Mouse (Mus musculus) heart, embryonic 15.5 days (tissue): ENCODE measurements around the gene Fndc3b. TPM values are rescaled to one million over a fixed set of nuclear protein-coding genes. Genes with fewer than 3 reads are reported as not detected.
A peak's percentile ranks its signal among the peaks of the same experiment; 100 is the strongest.
"Not testable (repeated sequence)": the region's sequence is repeated elsewhere in the genome, so short reads cannot be mapped to it uniquely, and the experiment has no call there.

Source experiments
- ATAC-seq: fragments of 200-750 bp; cut with Nextera tagmentation; replicated peaks from 2 replicates; pipeline ENCODE4 v1.8.0; 2017; ENCODE audit warnings: low read depth, moderate TSS enrichment; ENCODE audit not compliant: insufficient number of reproducible peaks, insufficient read depth, low FRiP score
- H3K27ac ChIP-seq: fragments of 300-500 bp; sonication (generic); 2 replicates; pipeline ENCODE4 v1.5.1; 2015; ENCODE audit warnings: mild to moderate bottlenecking, inconsistent platforms
- H3K27me3 ChIP-seq: fragments of 300-500 bp; sonication (generic); 2 replicates; pipeline ENCODE4 v1.6.1; 2015; ENCODE audit warnings: inconsistent platforms
- H3K36me3 ChIP-seq: fragments of 300-500 bp; sonication (generic); 2 replicates; pipeline ENCODE4 v1.6.1; 2015; ENCODE audit warnings: mild to moderate bottlenecking, inconsistent platforms
- H3K4me1 ChIP-seq: fragments of 300-500 bp; sonication (generic); replicated peaks from 2 replicates; pipeline ENCODE4 v1.6.1; 2015; ENCODE audit warnings: inconsistent platforms
- H3K4me2 ChIP-seq: fragments of 300-500 bp; sonication (generic); 2 replicates; pipeline ENCODE4 v1.6.1; 2015; ENCODE audit warnings: inconsistent platforms, mild to moderate bottlenecking, moderate library complexity
- H3K4me3 ChIP-seq: fragments of 300-500 bp; sonication (generic); 2 replicates; pipeline ENCODE4 v1.5.1; 2015; ENCODE audit warnings: mild to moderate bottlenecking, inconsistent platforms
- H3K9ac ChIP-seq: fragments of 300-500 bp; sonication (generic); 2 replicates; pipeline ENCODE4 v1.6.1; 2015; ENCODE audit warnings: mild to moderate bottlenecking, inconsistent platforms
- H3K9me3 ChIP-seq: fragments of 300-500 bp; sonication (generic); replicated peaks from 2 replicates; pipeline ENCODE4 v1.6.1; 2016; ENCODE audit warnings: inconsistent platforms
- WGBS: fragments of 180-500 bp; shearing (Covaris S2); methylation state at CpG from one replicate; pipeline ENCODE4 v1.1.7; 2015; ENCODE audit warnings: mixed read lengths; 5-methylcytosine and 5-hydroxymethylcytosine counted together
- polyA plus RNA-seq: library from polyadenylated mRNA; unstranded; fragments of >200 nt; fragmentation: Nextera tagmentation; extraction: Ambion mirVana; gene quantifications from 2 replicates; pipeline ENCODE4 v1.2.1, GENCODE M21; 2015

The Fndc3b gene
- polyA plus RNA-seq, 1 experiment from 2014 or later, result 24.0 TPM

DNA sequence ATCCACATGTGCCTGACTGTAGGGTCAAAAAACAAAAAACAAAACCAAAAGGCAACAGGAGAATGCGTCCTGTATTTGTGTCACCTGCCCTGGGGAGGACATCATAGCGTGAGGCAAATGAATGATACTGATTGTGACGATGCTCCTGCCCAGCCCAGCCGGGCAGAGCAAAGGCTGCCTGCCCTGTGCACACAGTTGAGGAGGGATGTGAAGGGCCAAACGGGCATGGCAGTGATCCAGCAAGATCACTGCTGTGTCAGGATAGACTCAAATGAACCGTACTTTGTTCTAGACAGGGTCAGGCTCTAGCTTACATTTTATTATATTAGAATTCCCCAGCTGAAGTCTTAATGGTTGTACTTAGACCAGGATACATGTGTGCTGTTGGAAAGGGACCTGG, 219.3 kb downstream of the Fndc3b start:
- H3K4me2 ChIP-seq, result peak overlapping the region; percentile 15; the same call in 1 of the 2 replicates
- no peaks in the 10 kb centered on the region for H3K27me3 ChIP-seq
- H3K9ac ChIP-seq, result no peak overlapping the region
- peak overlapping the region; percentile 82 for H3K27ac ChIP-seq
- H3K4me1 ChIP-seq, result peaks cover 48% of the 10 kb centered on the region
- no peaks in the 10 kb centered on the region for H3K9me3 ChIP-seq
- no peak; the same call in 1 of the 2 replicates for ATAC-seq
- peaks cover 25% of the 10 kb centered on the region; the same call in 1 of the 2 replicates for H3K36me3 ChIP-seq
- WGBS, result 50% methylated on average over 6 of the region's 6 CpGs
- no peak overlapping the region for H3K4me3 ChIP-seq

- Histone ChIP-seq H3K9ac (no peak overlapping the region), H3K27ac (peak overlapping the region; percentile 82), H3K9me3 (no peaks in the 10 kb centered on the region), H3K4me1 (peaks cover 48% of the 10 kb centered on the region), H3K27me3 (no peaks in the 10 kb centered on the region), H3K36me3 (peaks cover 24% of the 10 kb centered on the region; the same call in 1 of the 2 replicates), H3K4me3 (no peak overlapping the region), H3K4me2 (peak overlapping the region; percentile 15; the same call in 1 of the 2 replicates)
- WGBS, result 54% methylated on average over 8 of the region's 8 CpGs
- ATAC-seq, result peak; percentile 78
Measured at GRCm38 (mm10) chr3:27491367-27491766, 219.7 kb downstream of the Fndc3b start.

GRCm38 (mm10) chr3:27490891-27491290, 220.2 kb downstream of the Fndc3b start:
- ATAC-seq, result no peak
- no peak overlapping the region for H3K4me3 ChIP-seq
- 57% methylated on average over 9 of the region's 9 CpGs for WGBS
- H3K4me1 ChIP-seq, result peaks cover 48% of the 10 kb centered on the region
- H3K27ac ChIP-seq, result peak overlapping the region; percentile 82
- H3K9ac ChIP-seq, result peak overlapping the region; percentile 9; the same call in 1 of the 2 replicates
- H3K27me3 ChIP-seq, result no peaks in the 10 kb centered on the region
- peak overlapping the region; percentile 15; the same call in 1 of the 2 replicates for H3K4me2 ChIP-seq
- H3K36me3 ChIP-seq, result peaks cover 26% of the 10 kb centered on the region; the same call in 1 of the 2 replicates
- H3K9me3 ChIP-seq, result no peaks in the 10 kb centered on the region

DNA sequence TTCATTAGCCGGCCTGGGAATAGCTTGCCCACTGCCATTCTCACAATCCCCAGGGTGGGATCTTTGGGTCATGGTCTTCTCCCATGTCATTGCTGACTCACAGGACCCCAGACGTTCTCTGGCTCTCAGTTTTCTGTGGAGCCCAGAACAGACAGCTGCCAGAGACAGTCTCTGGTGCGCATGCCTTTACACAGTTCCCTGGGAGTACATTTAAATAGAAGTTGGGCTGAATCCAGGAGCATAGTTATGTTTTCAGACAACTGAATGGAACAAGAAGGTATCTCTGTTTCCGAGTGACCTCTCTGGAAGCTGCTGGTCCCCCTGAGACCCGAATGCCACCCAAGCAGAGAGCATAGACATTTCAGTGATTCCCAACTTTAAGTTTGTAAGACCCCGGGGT, 221.6 kb downstream of the Fndc3b start:
- WGBS, result 47% methylated on average over 6 of the region's 6 CpGs
- Histone ChIP-seq H3K4me1 (peaks cover 44% of the 10 kb centered on the region), H3K27me3 (no peaks in the 10 kb centered on the region), H3K4me3 (no peak overlapping the region), H3K27ac (peak overlapping the region; percentile 82), H3K36me3 (peaks cover 30% of the 10 kb centered on the region; the same call in 1 of the 2 replicates), H3K9me3 (no peaks in the 10 kb centered on the region), H3K4me2 (peak overlapping the region; percentile 9; the same call in 1 of the 2 replicates), H3K9ac (no peak overlapping the region)
- ATAC-seq, result 0 out of 2 replicates have a peak, but pooled peaks have one; percentile 27

GRCm38 (mm10) chr3:27485141-27485540, 226.0 kb downstream of the Fndc3b start:
- no peak for ATAC-seq
- Histone ChIP-seq H3K4me2 (no peak overlapping the region), H3K27me3 (no peaks in the 10 kb centered on the region), H3K27ac (no peak overlapping the region), H3K4me1 (peaks cover 32% of the 10 kb centered on the region), H3K9ac (no peak overlapping the region), H3K4me3 (no peak overlapping the region), H3K36me3 (peaks cover 36% of the 10 kb centered on the region; the same call in 1 of the 2 replicates), H3K9me3 (no peaks in the 10 kb centered on the region)
- WGBS, result 77% methylated on average over 4 of the region's 4 CpGs

DNA sequence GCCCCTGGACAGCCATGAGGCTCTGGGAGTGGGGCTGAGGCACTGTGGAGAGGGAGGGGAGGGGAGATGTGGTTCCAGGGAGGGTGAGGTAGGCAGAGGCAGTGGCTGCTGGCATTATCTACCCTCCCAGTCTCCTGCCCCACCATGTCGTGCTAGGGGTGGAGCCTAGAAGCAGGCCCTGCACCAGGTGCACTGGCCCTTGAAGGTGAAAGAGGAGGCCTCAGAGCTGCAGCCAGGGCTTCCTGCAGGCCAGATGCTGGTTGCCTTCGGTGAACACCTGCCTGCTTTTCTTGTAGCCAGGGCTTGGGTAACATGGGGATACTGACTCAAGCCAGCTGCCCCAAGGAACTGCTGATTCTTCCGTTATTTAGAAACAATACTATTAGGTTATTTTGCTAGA, 226.4 kb downstream of the Fndc3b start:
- ATAC-seq, result no peak
- 64% methylated on average over 3 of the region's 3 CpGs for WGBS
- H3K36me3 ChIP-seq, result peaks cover 36% of the 10 kb centered on the region; the same call in 1 of the 2 replicates

DNA sequence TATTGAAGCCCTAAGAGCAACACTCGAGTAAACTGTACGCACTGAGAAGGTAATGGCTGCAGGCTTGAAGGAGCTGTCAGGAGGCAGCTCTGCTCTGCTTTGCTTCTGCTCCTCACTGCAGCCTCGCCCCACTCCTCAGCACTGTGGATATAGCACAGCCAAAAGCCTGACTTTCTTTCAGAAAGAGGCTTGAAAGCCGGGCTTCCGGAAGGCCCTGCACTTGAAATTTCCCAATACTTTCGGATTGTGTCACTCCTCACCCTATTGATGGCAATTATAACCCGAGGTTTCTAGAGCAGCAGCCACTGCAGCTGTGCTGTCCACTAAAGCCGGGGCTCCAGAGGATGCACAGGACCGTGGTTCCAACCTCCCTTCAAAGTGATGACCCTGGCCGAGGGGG, 227.3 kb downstream of the Fndc3b start:
- Histone ChIP-seq H3K4me2 (no peak overlapping the region), H3K27me3 (no peaks in the 10 kb centered on the region), H3K4me3 (no peak overlapping the region), H3K27ac (no peak overlapping the region), H3K9me3 (no peaks in the 10 kb centered on the region), H3K9ac (no peak overlapping the region), H3K36me3 (peaks cover 36% of the 10 kb centered on the region; the same call in 1 of the 2 replicates), H3K4me1 (peaks cover 33% of the 10 kb centered on the region)
- 78% methylated on average over 10 of the region's 10 CpGs for WGBS
- no peak for ATAC-seq

More for the DNA sequence above, 226.4 kb downstream of the Fndc3b start:
- H3K4me2 ChIP-seq, result no peak overlapping the region
- H3K4me1 ChIP-seq, result peaks cover 32% of the 10 kb centered on the region
- H3K27me3 ChIP-seq, result no peaks in the 10 kb centered on the region
- H3K27ac ChIP-seq, result no peak overlapping the region
- H3K4me3 ChIP-seq, result no peak overlapping the region
- H3K9ac ChIP-seq, result no peak overlapping the region
- no peaks in the 10 kb centered on the region for H3K9me3 ChIP-seq

DNA sequence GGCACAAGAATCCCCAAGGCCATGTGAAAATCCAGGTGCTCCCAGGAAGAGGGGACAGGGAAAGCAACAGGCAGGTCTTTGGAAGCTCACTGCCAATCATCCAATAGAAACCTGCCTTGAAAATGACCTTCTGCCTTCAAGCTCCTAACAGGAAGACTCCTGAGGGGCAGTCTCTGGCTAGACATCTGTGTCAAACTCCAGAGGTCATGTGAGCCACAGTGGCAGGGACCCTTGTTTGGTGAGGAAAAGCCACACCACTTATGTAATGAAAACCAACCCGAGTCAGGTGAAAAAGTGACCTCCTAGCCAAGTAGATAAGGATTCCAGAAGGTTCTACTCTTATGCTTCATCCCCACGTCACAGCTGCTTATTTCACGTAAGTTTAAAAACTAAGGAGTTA, 227.8 kb downstream of the Fndc3b start:
- H3K36me3 ChIP-seq, result peaks cover 33% of the 10 kb centered on the region; the same call in 1 of the 2 replicates

GRCm38 (mm10) chr3:27481738-27482137, 229.4 kb downstream of the Fndc3b start:
- H3K36me3 ChIP-seq, result peaks cover 19% of the 10 kb centered on the region; the same call in 1 of the 2 replicates
- WGBS, result 93% methylated on average over 5 of the region's 5 CpGs
- H3K27ac ChIP-seq, result no peak overlapping the region
- ATAC-seq, result no peak
- H3K27me3 ChIP-seq, result no peaks in the 10 kb centered on the region
- H3K9ac ChIP-seq, result no peak overlapping the region
- no peak overlapping the region for H3K4me2 ChIP-seq
- no peaks in the 10 kb centered on the region for H3K9me3 ChIP-seq
- peaks cover 29% of the 10 kb centered on the region for H3K4me1 ChIP-seq
- H3K4me3 ChIP-seq, result no peak overlapping the region

More for the DNA sequence above, 227.8 kb downstream of the Fndc3b start:
- no peak overlapping the region for H3K4me3 ChIP-seq
- H3K9me3 ChIP-seq, result no peaks in the 10 kb centered on the region
- 60% methylated on average over 3 of the region's 3 CpGs for WGBS
- H3K27me3 ChIP-seq, result no peaks in the 10 kb centered on the region
- H3K9ac ChIP-seq, result no peak overlapping the region
- H3K4me1 ChIP-seq, result peaks cover 32% of the 10 kb centered on the region
- H3K4me2 ChIP-seq, result no peak overlapping the region
- ATAC-seq, result no peak
- no peak overlapping the region for H3K27ac ChIP-seq

DNA sequence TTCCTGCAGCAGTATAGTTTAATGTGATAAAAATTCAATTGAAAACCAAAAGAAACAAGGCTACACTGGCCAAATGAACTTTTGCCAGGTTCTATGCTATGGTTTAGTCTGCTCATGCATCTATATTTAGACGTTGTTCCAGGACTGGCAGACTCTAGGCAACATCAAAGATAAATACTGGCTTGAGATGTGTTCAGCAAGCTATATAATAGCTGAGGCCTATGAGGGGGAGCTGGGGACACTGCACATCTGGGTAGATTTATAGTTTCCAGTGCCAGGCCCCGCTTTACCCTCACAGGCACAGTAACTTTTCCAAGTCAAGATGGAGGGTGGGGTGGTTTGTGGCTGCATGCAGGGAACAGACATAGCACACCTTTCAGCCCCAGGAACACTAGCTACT, 231.7 kb downstream of the Fndc3b start:
- WGBS, result 35% methylated on average over 2 of the region's 2 CpGs
- Histone ChIP-seq H3K27ac (peak overlapping the region; percentile 69), H3K4me3 (no peak overlapping the region), H3K4me2 (0 out of 2 replicates have a peak overlapping the region, but pooled peaks have one; percentile 22), H3K36me3 (peaks cover 9% of the 10 kb centered on the region), H3K9ac (no peak overlapping the region), H3K4me1 (peaks cover 29% of the 10 kb centered on the region), H3K27me3 (no peaks in the 10 kb centered on the region), H3K9me3 (no peaks in the 10 kb centered on the region)
- ATAC-seq, result peak; percentile 78

DNA sequence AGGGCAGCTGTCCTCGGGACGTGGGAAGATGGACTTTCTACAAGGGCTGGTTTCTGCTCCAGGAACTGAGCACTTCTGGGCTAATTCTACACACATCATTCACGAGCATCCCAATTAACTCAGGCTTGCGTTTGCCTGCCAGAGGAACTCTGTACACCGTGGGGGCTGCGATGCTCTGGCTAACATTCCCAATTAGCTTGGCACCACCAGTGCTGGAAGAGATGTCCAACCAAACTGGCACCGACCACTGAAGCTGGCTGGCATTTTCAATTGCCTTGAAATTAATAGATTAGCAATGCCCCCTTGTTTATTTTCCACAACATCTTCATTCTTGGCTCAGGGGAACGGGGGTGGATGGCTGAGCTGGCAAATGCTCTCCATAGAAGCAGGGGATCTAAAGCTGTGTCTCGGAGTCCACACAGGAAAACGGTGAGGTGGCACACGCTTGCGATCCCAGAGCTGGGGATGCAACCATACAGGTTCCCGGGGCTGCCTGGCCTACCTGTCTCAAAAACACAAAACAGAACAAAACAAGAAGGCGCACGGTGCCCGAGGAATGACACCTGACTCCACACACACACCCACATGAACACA, 232.4 kb downstream of the Fndc3b start:
- Histone ChIP-seq H3K9me3 (0 out of 2 replicates have a peak, but pooled peaks cover under 1% of the 10 kb centered on the region), H3K4me1 (peaks cover 28% of the 10 kb centered on the region), H3K27ac (peak overlapping the region; percentile 69), H3K4me3 (no peak overlapping the region), H3K27me3 (no peaks in the 10 kb centered on the region), H3K9ac (no peak overlapping the region), H3K36me3 (peaks cover 16% of the 10 kb centered on the region), H3K4me2 (no peak overlapping the region)
- WGBS, result 89% methylated on average over 16 of the region's 16 CpGs
- ATAC-seq, result no peak

DNA sequence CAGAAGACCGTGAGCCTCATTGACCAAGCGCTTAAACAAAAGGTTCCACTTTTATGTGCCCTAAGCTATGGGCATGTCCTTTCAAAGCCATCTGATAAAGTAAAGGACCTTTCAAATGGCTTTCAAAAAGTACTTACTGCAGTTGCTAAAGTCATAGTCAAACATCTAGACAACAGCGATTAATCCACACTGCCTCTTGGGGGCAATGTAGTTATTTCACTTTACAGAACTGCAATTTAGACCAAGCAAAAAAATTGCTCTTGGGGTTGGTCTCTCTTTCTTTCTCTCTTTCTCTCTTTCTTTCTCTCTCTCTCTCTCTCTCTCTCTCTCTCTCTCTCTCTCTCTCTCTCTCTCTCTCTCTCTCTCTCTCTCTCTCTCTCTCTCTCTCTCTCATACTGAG, 233.4 kb downstream of the Fndc3b start:
- Histone ChIP-seq H3K4me1 (peaks cover 21% of the 10 kb centered on the region), H3K36me3 (peaks cover 22% of the 10 kb centered on the region)
- not testable (repeated sequence) for H3K27ac ChIP-seq, H3K9ac ChIP-seq, H3K4me3 ChIP-seq, H3K27me3 ChIP-seq, H3K4me2 ChIP-seq, H3K9me3 ChIP-seq, ATAC-seq
- 76% methylated on average over 3 of the region's 3 CpGs for WGBS
